Mouse (Mus musculus) liver, postnatal 0 days (tissue): ENCODE measurements around the gene Sema5b. TPM values are rescaled to one million over a fixed set of nuclear protein-coding genes. Genes with fewer than 3 reads are reported as not detected.

Source experiments
- ATAC-seq: fragments of 200-750 bp; cut with Nextera tagmentation; 2 replicates; pipeline ENCODE4 v1.8.0; 2017; ENCODE audit warnings: mild to moderate bottlenecking, moderate library complexity
- DNase-seq: peaks from one replicate; pipeline ENCODE4 v3.0.0-alpha.2; 2016
- H3K27ac ChIP-seq: fragments of 300-500 bp; sonication (generic); 2 replicates; pipeline ENCODE4 v1.5.1; 2014; ENCODE audit warnings: antibody characterized with exemption, moderate library complexity, mild to moderate bottlenecking, low read depth
- H3K27me3 ChIP-seq: fragments of 300-500 bp; sonication (generic); 2 replicates; pipeline ENCODE4 v1.6.1; 2014; ENCODE audit warnings: low read length, control low read depth, mixed read lengths; ENCODE audit not compliant: insufficient read depth
- H3K36me3 ChIP-seq: fragments of 300-500 bp; sonication (generic); replicated peaks from 2 replicates; pipeline ENCODE4 v1.6.1; 2014; ENCODE audit warnings: mild to moderate bottlenecking, control low read depth, low read length, moderate library complexity, mixed read lengths; ENCODE audit not compliant: insufficient read depth
- H3K4me1 ChIP-seq: fragments of 300-500 bp; sonication (generic); 2 replicates; pipeline ENCODE4 v1.6.1; 2014; ENCODE audit warnings: antibody characterized with exemption, mild to moderate bottlenecking, control low read depth; ENCODE audit not compliant: insufficient read depth
- H3K4me2 ChIP-seq: fragments of 300-500 bp; sonication (generic); 2 replicates; pipeline ENCODE4 v1.6.1; 2014; ENCODE audit warnings: low read depth, mild to moderate bottlenecking, low read length, moderate library complexity, mixed read lengths
- H3K4me3 ChIP-seq: fragments of 300-500 bp; sonication (generic); 2 replicates; pipeline ENCODE4 v1.5.1; 2014; ENCODE audit warnings: low read depth, low read length
- H3K9ac ChIP-seq: fragments of 300-500 bp; sonication (generic); replicated peaks from 2 replicates; pipeline ENCODE4 v1.6.1; 2014; ENCODE audit warnings: mild to moderate bottlenecking, moderate library complexity
- H3K9me3 ChIP-seq: fragments of 300-500 bp; sonication (generic); 2 replicates; pipeline ENCODE4 v1.6.1; 2016; ENCODE audit warnings: mild to moderate bottlenecking, control low read depth, low read length, mixed read lengths
- CTCF ChIP-seq: sonication (generic); IDR thresholded peaks from 2 replicates; pipeline ENCODE4 v1.5.1; 2016; ENCODE audit warnings: antibody characterized with exemption, low read depth
- EP300 ChIP-seq: IDR thresholded peaks from 2 replicates; pipeline ENCODE4 v1.6.1; 2016; ENCODE audit warnings: antibody characterized with exemption, low read depth, mild to moderate bottlenecking
- WGBS: fragments of 180-500 bp; shearing (Covaris S2); extraction: QIAGEN DNeasy Blood & Tissue Kit; methylation state at CpG from one replicate; pipeline ENCODE4 v1.1.7; 2014; ENCODE audit not compliant: insufficient replicate concordance; 5-methylcytosine and 5-hydroxymethylcytosine counted together
- polyA plus RNA-seq: library from polyadenylated mRNA; unstranded; fragments of >200 nt; fragmentation: Nextera tagmentation; extraction: Ambion mirVana; gene quantifications from 2 replicates; pipeline ENCODE4 v1.2.1, GENCODE M21; 2015

Gene Sema5b
- polyA plus RNA-seq, 1 experiment from 2014 or later, result 0.11 TPM

DNA sequence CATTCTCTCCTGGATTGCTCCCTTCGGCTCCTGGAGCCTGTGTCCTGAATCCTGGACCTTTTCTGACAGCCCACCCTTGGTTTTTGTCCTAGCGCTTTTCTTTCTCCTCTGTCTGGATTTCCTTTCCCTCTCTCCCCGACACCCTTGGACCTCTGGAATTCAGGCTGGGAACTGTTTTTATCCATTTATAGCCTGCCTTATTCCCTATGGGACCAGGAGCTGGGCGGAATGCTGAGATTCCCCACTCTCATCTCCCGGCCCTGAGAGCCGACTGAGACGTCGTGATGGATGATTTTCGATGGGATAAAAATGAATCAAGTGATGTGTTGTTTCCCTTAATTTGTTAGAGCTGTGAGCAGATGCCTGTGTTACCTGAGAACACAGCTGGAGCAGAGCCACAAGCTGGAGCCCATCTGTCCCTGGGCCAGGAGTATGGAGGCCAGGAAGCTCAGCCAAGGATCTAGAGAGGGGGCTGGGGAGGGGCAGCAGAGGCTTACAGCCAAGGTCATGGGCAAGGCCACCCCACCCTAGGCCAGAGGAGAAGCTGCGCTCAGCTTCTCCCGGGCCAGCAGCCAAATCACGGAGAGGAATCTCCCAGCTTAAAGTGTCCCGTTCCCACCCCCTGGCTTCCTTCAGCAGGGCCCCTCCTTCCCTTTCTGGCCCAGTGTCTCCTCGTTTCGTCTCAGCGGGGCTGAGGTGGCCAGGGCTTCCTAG lies 89.7 kb downstream of the Sema5b start:
- no peaks in the 10 kb centered on the region for H3K4me1 ChIP-seq
- ATAC-seq (no peak), DNase-seq (no peak)
- H3K9ac ChIP-seq, result no peak overlapping the region
- 63% methylated on average over 16 of the region's 16 CpGs for whole genome bisulfite sequencing
- no peak overlapping the region for H3K4me3 ChIP-seq
- no peaks in the 10 kb centered on the region for H3K36me3 ChIP-seq
- H3K9me3 ChIP-seq, result no peaks in the 10 kb centered on the region
- TF ChIP-seq CTCF (no peak), EP300 (no peak)
- no peak overlapping the region for H3K27ac ChIP-seq
- no peak overlapping the region for H3K4me2 ChIP-seq
- no peaks in the 10 kb centered on the region for H3K27me3 ChIP-seq

GRCm38 (mm10) chr16:35633058-35633457 lies 92.1 kb downstream of the Sema5b start:
- TF ChIP-seq EP300 (no peak), CTCF (no peak)
- ATAC-seq, result no peak
- no peak for DNase-seq
- Histone ChIP-seq H3K4me2 (no peak overlapping the region), H3K27me3 (no peaks in the 10 kb centered on the region), H3K4me3 (no peak overlapping the region), H3K9ac (no peak overlapping the region), H3K27ac (no peak overlapping the region), H3K36me3 (no peaks in the 10 kb centered on the region), H3K9me3 (no peaks in the 10 kb centered on the region), H3K4me1 (no peaks in the 10 kb centered on the region)
- WGBS, result 21% methylated on average over 2 of the region's 2 CpGs

DNA sequence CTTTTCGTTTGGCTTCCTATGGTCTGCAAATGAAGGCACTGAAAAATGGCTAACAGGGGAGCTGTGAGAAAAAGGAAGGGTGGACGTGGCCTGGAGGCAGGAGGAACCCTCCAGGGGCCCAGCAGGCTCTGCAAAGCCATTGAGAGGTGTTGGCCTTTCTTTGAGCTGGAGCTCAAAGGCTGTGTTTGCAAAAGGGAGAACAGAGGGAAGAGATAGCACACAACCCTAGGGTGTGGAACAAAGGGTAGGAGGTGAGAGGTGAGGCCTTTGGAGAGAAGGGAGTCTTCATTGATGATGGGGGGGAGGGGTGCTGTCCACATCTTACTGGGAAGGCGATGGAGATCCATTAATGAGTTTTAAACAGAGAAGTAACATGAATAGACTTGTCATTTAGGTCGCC lies 94.0 kb downstream of the Sema5b start:
- Histone ChIP-seq H3K36me3 (no peaks in the 10 kb centered on the region), H3K27ac (no peak overlapping the region), H3K9me3 (no peaks in the 10 kb centered on the region), H3K4me1 (no peaks in the 10 kb centered on the region), H3K27me3 (no peaks in the 10 kb centered on the region), H3K4me3 (no peak overlapping the region), H3K4me2 (no peak overlapping the region), H3K9ac (no peak overlapping the region)
- no peak for TF ChIP-seq CTCF
- TF ChIP-seq EP300, result no peak
- peak; percentile 91 for ATAC-seq
- WGBS, result 37% methylated on average over 4 of the region's 4 CpGs
- DNase-seq, result no peak

DNA sequence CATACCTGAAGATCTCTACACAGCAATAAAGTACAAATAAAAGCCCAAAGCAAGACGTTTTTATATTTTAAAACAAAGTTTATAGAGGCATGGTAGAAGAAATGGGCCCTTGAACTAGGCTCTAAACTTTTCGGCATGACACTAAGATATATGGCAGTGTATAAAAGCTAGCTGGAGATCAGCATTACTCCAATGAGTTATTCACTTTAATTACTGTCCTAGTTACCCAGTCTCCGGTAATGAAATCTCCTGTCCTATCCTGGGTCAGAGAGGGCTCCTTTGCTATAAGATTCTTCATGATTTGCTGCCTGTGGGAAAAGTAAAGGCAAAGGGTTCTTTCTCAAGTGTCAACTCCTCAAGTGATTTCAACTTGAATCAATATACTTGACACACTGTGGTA lies 98.6 kb downstream of the Sema5b start:
- ATAC-seq (no peak), DNase-seq (no peak)
- Histone ChIP-seq H3K27ac (no peak overlapping the region), H3K36me3 (no peaks in the 10 kb centered on the region), H3K27me3 (no peaks in the 10 kb centered on the region), H3K4me1 (no peaks in the 10 kb centered on the region), H3K4me2 (no peak overlapping the region), H3K4me3 (no peak overlapping the region), H3K9ac (no peak overlapping the region), H3K9me3 (no peaks in the 10 kb centered on the region)
- TF ChIP-seq CTCF (no peak), EP300 (no peak)
- 63% methylated on average over 3 of the region's 3 CpGs for WGBS

- DNase-seq, result no peak
- no peak overlapping the region for H3K4me3 ChIP-seq
- H3K36me3 ChIP-seq, result no peaks in the 10 kb centered on the region
- H3K4me1 ChIP-seq, result no peaks in the 10 kb centered on the region
- no peaks in the 10 kb centered on the region for H3K9me3 ChIP-seq
- no peak overlapping the region for H3K9ac ChIP-seq
- WGBS, result 75% methylated on average over 4 of the region's 4 CpGs
- ATAC-seq, result no peak
- TF ChIP-seq EP300, result no peak
- TF ChIP-seq CTCF, result no peak
- no peak overlapping the region for H3K27ac ChIP-seq
- H3K4me2 ChIP-seq, result no peak overlapping the region
- H3K27me3 ChIP-seq, result no peaks in the 10 kb centered on the region
Measured at GRCm38 (mm10) chr16:35648862-35649261, 107.9 kb downstream of the Sema5b start.

DNA sequence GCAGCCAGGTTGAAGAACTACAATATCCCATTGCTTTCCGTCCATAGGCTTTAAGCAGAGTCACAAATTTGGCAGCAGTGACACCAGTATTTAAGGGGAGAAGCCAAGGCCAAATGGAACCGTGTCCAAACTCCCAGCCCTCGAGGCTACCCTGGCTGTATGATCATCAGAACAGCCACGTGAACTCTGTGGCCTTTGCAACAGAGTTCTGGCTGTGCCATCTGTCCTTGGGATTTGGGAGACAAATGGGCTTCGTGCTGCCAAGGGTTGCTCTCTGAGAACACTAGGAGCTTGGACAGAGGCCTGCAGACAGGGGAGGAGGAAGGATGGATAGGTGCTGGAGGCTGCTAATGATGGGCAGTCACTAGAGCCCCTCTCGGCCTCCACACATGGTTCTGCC lies 111.3 kb downstream of the Sema5b start:
- DNase-seq, result no peak
- no peak for TF ChIP-seq EP300
- TF ChIP-seq CTCF, result no peak
- H3K4me2 ChIP-seq, result no peak overlapping the region

GRCm38 (mm10) chr16:35652706-35653105 lies 111.8 kb downstream of the Sema5b start:
- ATAC-seq (no peak), DNase-seq (no peak)
- H3K4me2 ChIP-seq, result no peak overlapping the region
- no peak overlapping the region for H3K9ac ChIP-seq
- H3K4me1 ChIP-seq, result no peaks in the 10 kb centered on the region
- WGBS, result 83% methylated on average over 3 of the region's 3 CpGs
- H3K9me3 ChIP-seq, result no peaks in the 10 kb centered on the region
- H3K27me3 ChIP-seq, result peaks cover 5% of the 10 kb centered on the region; the same call in 1 of the 2 replicates
- H3K4me3 ChIP-seq, result no peak overlapping the region
- no peak for TF ChIP-seq CTCF
- TF ChIP-seq EP300, result no peak
- no peaks in the 10 kb centered on the region for H3K36me3 ChIP-seq
- no peak overlapping the region for H3K27ac ChIP-seq

More for the DNA sequence above, 111.3 kb downstream of the Sema5b start:
- no peak overlapping the region for H3K27ac ChIP-seq
- no peak overlapping the region for H3K9ac ChIP-seq
- no peak for ATAC-seq
- no peaks in the 10 kb centered on the region for H3K36me3 ChIP-seq
- no peak overlapping the region for H3K4me3 ChIP-seq
- no peaks in the 10 kb centered on the region for H3K4me1 ChIP-seq
- WGBS, result 53% methylated on average over 6 of the region's 6 CpGs
- H3K9me3 ChIP-seq, result no peaks in the 10 kb centered on the region
- no peaks in the 10 kb centered on the region; the same call in 1 of the 2 replicates for H3K27me3 ChIP-seq
